Mouse (Mus musculus): ENCODE results near the gene Atp6v0c.

DNA sequence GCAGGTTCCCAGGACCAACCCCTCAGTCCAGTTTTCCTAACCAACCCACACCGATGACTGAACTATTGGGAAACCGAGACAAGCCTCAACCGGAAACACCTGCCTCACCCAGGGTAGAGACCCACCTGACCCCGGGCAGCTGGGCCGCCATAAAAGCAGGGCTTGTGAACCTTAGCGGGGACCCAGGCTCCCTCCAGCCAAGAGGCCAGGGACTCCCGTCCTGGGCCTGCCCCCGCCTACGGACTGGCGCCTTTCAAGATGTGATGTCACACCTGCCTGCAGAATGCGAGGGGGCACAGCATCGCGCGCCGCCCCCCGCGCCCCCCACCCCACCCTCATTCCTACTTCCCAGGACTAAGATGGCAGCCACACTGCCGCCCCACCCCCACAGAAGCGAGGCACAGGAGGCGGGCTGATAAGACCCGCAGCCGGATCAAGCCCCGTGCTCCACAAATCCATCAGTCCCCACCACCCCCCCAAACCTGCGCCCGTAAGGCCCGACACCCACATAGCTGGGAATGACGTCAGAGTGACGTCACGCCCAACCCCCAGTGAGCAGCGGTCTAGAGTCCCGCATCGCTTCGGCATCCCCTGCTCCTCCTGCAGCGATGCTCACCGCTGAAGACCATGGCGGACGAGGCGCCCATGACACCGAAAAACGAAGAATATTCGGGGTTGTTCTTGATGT lies 768 bp downstream of the Atp6v0c start:
- TF ChIP-seq CTCF (IDR thresholded peaks at IDR 0.05; ENCODE audit: low read depth): no peak
- TF ChIP-seq EP300 (IDR thresholded peaks at IDR 0.05; ENCODE audit: low read depth): no peak

All from liver, embryonic 14.5 days (tissue).